Mouse (Mus musculus): ENCODE measurements at regions not wholly inside any gene's neighbourhood (a gene's known extent, or its start where the extent isn't known, plus 50 kb on each side); places are given as distances from the start of the nearest gene placed in this dataset.

DNA sequence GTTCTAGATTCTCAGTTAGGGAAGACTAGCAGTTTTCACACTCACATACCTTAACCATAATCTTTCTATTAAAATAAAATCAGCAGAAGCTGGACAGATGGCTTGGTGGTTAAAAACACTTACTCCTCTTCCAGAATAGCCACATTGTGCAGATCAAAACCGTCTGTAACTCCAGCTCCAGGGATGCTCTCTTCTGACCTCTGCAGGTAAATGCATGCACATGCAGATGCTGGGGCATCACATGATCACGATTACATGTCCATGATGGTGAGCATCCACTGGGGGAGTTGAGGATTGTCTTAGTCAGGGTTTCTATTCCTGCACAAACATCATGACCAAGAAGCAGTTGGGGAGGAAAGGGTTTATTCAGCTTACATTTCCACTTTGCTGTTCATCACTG lies 184.8 kb upstream of the Srrm4 start:
- Histone ChIP-seq H3K4me3 (ENCODE audit: low read depth, low read length) (no peak overlapping the region), H3K36me3 (ENCODE audit: control insufficient read depth, insufficient read depth, low read length) (no peaks in the 10 kb centered on the region), H3K9me3 (ENCODE audit: control insufficient read depth, low read length) (no peaks in the 10 kb centered on the region), H3K4me2 (ENCODE audit: low read depth) (no peak overlapping the region), H3K9ac (ENCODE audit: low read length) (no peak overlapping the region), H3K27me3 (ENCODE audit: control insufficient read depth, insufficient read depth, low read length) (no peaks in the 10 kb centered on the region), H3K4me1 (ENCODE audit: control insufficient read depth, insufficient read depth, low read length) (no peaks in the 10 kb centered on the region), H3K27ac (ENCODE audit: low read depth, low read length) (no peak overlapping the region)
- ATAC-seq (ENCODE audit: insufficient read depth, low FRiP score, low TSS enrichment) (no peak), DNase-seq (ENCODE audit: low spot score) (no peak)
- WGBS, result 46% methylated on average over 2 of the region's 2 CpGs

DNA sequence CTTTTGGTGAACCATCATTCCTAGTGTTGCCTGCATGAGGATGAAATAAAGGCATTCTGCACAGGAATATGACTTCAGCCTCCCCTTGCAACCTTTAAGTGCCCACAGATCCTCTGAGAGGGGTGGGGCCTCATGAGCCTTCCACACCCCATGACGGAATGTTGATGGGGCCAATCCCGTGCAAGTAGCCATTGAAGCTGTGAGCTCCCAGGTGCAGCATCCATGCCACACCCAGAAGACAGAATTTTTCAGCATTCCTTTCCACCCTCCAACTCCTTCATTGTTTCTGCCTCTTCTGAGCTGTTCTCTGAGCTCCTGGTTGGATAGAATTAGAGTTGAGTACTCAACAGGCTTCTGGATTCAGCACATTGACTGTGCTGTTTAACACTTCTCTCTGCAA lies 174.6 kb upstream of the Srrm4 start:
- no peak overlapping the region for H3K4me3 ChIP-seq (ENCODE audit: low read depth, low read length)
- no peak overlapping the region for H3K27ac ChIP-seq (ENCODE audit: low read depth, low read length)
- no peaks in the 10 kb centered on the region for H3K4me1 ChIP-seq (ENCODE audit: control insufficient read depth, insufficient read depth, low read length)
- no peak overlapping the region for H3K9ac ChIP-seq (ENCODE audit: low read length)
- 91% methylated on average over 2 of the region's 2 CpGs for WGBS
- no peak for ATAC-seq (ENCODE audit: insufficient read depth, low FRiP score, low TSS enrichment)
- DNase-seq (ENCODE audit: low spot score), result no peak
- H3K9me3 ChIP-seq (ENCODE audit: control insufficient read depth, low read length), result no peaks in the 10 kb centered on the region
- no peaks in the 10 kb centered on the region for H3K27me3 ChIP-seq (ENCODE audit: control insufficient read depth, insufficient read depth, low read length)
- no peak overlapping the region for H3K4me2 ChIP-seq (ENCODE audit: low read depth)
- no peaks in the 10 kb centered on the region for H3K36me3 ChIP-seq (ENCODE audit: control insufficient read depth, insufficient read depth, low read length)

DNA sequence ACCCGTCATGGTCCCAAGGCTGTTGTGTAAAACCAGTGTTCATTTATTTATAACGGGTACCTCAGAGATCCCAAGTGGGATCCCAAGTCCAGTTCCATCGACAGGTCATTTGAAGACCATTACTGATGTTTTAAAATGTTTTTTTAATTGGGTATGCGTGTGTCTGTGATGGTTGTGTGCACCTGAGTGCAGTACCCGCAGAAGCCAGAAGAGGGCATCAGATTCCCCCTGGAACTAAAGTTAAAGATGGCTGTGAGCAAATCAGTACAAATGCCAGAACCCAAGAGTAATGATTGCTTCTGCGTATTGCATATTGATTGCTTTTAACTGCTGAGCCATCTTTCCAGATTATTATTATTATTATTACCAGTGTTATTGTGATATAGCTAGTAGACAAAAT lies 169.7 kb upstream of the Srrm4 start:
- no peaks in the 10 kb centered on the region for H3K36me3 ChIP-seq (ENCODE audit: control insufficient read depth, insufficient read depth, low read length)
- DNase-seq (ENCODE audit: low spot score) (no peak), ATAC-seq (ENCODE audit: insufficient read depth, low FRiP score, low TSS enrichment) (no peak)
- no peaks in the 10 kb centered on the region for H3K9me3 ChIP-seq (ENCODE audit: control insufficient read depth, low read length)
- H3K4me1 ChIP-seq (ENCODE audit: control insufficient read depth, insufficient read depth, low read length), result no peaks in the 10 kb centered on the region
- no peak overlapping the region for H3K4me2 ChIP-seq (ENCODE audit: low read depth)
- H3K27me3 ChIP-seq (ENCODE audit: control insufficient read depth, insufficient read depth, low read length), result no peaks in the 10 kb centered on the region
- no peak overlapping the region for H3K9ac ChIP-seq (ENCODE audit: low read length)
- no peak overlapping the region for H3K27ac ChIP-seq (ENCODE audit: low read depth, low read length)
- no peak overlapping the region for H3K4me3 ChIP-seq (ENCODE audit: low read depth, low read length)
- WGBS, result 93% methylated on average over 6 of the region's 6 CpGs

DNA sequence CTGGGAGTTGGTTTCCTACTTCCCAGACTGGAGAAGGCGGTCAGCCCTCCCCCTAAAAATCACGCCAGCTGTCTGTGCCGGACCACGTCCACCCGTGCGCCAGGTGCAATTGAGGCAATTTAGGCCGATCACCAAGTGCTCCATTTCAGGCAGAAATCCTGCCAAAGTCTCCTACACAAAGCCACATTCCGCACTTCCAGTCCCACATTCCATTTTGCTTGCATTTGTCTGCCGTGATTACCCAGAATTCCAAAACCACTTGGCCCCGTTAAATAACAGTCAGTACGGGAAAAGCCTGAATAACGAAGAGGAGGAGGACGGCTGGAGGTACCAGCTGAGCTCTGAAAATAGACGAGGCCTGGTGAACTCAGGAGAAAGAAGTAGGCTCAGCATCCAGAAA lies 167.1 kb upstream of the Srrm4 start:
- Histone ChIP-seq H3K4me3 (ENCODE audit: low read depth, low read length) (no peak overlapping the region), H3K4me1 (ENCODE audit: control insufficient read depth, insufficient read depth, low read length) (no peaks in the 10 kb centered on the region), H3K27ac (ENCODE audit: low read depth, low read length) (no peak overlapping the region), H3K36me3 (ENCODE audit: control insufficient read depth, insufficient read depth, low read length) (no peaks in the 10 kb centered on the region), H3K9ac (ENCODE audit: low read length) (no peak overlapping the region), H3K27me3 (ENCODE audit: control insufficient read depth, insufficient read depth, low read length) (no peaks in the 10 kb centered on the region), H3K4me2 (ENCODE audit: low read depth) (no peak overlapping the region), H3K9me3 (ENCODE audit: control insufficient read depth, low read length) (no peaks in the 10 kb centered on the region)
- WGBS, result 49% methylated on average over 14 of the region's 14 CpGs
- ATAC-seq (ENCODE audit: insufficient read depth, low FRiP score, low TSS enrichment) (no peak), DNase-seq (ENCODE audit: low spot score) (no peak)

DNA sequence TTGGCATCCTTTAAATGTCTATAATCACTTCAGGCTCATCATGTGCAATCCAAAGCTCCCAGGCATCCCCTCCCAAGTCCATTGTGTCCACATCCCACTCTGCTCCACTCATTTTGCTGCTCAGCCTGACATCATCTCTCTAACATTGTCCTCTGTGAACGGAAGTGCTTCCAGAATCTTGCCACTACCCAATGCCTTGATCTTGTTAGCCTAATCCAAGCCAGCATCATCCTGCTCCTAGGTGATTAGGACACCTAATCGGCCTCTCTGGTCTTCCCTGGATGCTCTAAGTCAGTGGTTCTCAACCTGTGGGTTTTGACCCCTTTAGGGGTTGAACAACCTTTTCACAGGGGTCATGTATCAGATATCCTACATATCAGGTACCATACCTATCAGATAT lies 161.3 kb upstream of the Srrm4 start:
- H3K4me1 ChIP-seq (ENCODE audit: control insufficient read depth, insufficient read depth, low read length), result no peaks in the 10 kb centered on the region
- no peak overlapping the region for H3K4me3 ChIP-seq (ENCODE audit: low read depth, low read length)
- 85% methylated on average over 2 of the region's 2 CpGs for WGBS
- no peaks in the 10 kb centered on the region for H3K27me3 ChIP-seq (ENCODE audit: control insufficient read depth, insufficient read depth, low read length)
- no peaks in the 10 kb centered on the region for H3K9me3 ChIP-seq (ENCODE audit: control insufficient read depth, low read length)
- no peaks in the 10 kb centered on the region for H3K36me3 ChIP-seq (ENCODE audit: control insufficient read depth, insufficient read depth, low read length)
- no peak overlapping the region for H3K27ac ChIP-seq (ENCODE audit: low read depth, low read length)
- DNase-seq (ENCODE audit: low spot score), result no peak
- no peak for ATAC-seq (ENCODE audit: insufficient read depth, low FRiP score, low TSS enrichment)
- no peak overlapping the region for H3K4me2 ChIP-seq (ENCODE audit: low read depth)
- no peak overlapping the region for H3K9ac ChIP-seq (ENCODE audit: low read length)

DNA sequence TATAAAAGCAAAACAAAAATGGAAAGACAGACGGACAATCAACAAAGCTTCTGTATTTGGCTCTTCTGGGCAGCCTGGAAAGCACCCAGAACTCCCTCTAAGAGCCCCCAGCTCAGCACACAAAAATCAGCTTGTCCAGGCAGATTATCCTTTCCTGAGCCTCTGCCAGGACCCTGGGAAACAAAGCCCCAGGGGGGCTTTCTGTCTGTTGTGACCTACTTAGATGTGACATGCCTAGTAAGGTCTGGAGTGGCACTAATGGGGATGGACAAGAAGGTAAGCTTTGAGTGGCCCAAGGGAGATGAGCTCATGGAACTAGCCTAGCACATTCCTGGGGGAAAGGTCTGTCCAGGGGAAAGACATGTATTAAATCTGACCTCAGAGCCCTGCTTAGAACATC lies 160.5 kb upstream of the Srrm4 start:
- Histone ChIP-seq H3K27me3 (ENCODE audit: control insufficient read depth, insufficient read depth, low read length) (no peaks in the 10 kb centered on the region), H3K4me3 (ENCODE audit: low read depth, low read length) (no peak overlapping the region), H3K4me1 (ENCODE audit: control insufficient read depth, insufficient read depth, low read length) (no peaks in the 10 kb centered on the region), H3K27ac (ENCODE audit: low read depth, low read length) (no peak overlapping the region), H3K9me3 (ENCODE audit: control insufficient read depth, low read length) (no peaks in the 10 kb centered on the region), H3K36me3 (ENCODE audit: control insufficient read depth, insufficient read depth, low read length) (no peaks in the 10 kb centered on the region), H3K4me2 (ENCODE audit: low read depth) (no peak overlapping the region), H3K9ac (ENCODE audit: low read length) (no peak overlapping the region)
- no peak for ATAC-seq (ENCODE audit: insufficient read depth, low FRiP score, low TSS enrichment)
- no peak for DNase-seq (ENCODE audit: low spot score)
- 86% methylated on average over 1 of the region's 1 CpGs for WGBS

DNA sequence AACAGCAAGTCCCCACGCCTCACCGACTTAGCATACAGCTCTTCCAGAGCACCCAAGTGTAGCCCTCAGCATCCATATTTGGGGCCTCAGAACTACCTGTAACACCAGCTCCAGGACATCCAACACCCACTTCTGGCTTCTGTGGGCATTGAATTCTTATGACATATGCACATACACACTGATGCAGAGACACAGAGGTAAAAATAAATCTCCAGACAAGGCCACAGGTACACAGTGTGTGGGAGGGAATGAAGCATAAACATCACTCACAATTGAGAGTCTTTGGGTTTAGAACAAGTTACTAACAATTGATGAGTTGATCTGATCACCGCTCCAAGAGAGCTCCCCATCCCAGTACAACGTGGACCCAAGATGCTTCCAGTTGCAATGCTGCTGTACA lies 154.2 kb upstream of the Srrm4 start:
- 90% methylated on average over 4 of the region's 4 CpGs for WGBS
- no peak for DNase-seq (ENCODE audit: low spot score)

DNA sequence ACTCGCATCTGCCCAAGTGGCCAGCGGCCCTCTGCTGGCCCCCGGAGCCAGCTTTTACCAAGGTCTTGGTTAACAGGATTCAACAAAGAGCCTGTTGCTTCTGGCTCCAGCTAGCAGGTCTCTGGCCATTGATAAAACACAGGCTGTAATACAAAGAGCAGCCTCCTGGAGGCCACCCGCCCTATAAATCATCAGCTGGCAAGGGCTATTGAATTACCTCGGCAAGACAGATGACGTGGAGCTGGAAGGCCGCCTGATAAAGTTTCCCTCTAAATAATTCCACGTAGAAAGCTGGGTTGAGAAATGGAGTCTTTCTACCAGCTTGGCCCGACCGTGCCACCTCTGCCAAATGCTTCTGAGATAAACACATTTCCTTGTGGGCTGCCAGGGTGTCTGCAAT lies 152.8 kb upstream of the Srrm4 start:
- no peak overlapping the region for H3K9ac ChIP-seq (ENCODE audit: low read length)
- H3K27ac ChIP-seq (ENCODE audit: low read depth, low read length), result no peak overlapping the region
- no peaks in the 10 kb centered on the region for H3K27me3 ChIP-seq (ENCODE audit: control insufficient read depth, insufficient read depth, low read length)
- H3K9me3 ChIP-seq (ENCODE audit: control insufficient read depth, low read length), result no peaks in the 10 kb centered on the region
- ATAC-seq (ENCODE audit: insufficient read depth, low FRiP score, low TSS enrichment) (no peak), DNase-seq (ENCODE audit: low spot score) (peak; percentile 56)
- WGBS, result 27% methylated on average over 10 of the region's 10 CpGs
- no peak overlapping the region; the same call in 1 of the 2 replicates for H3K4me2 ChIP-seq (ENCODE audit: low read depth)
- H3K36me3 ChIP-seq (ENCODE audit: control insufficient read depth, insufficient read depth, low read length), result no peaks in the 10 kb centered on the region
- H3K4me1 ChIP-seq (ENCODE audit: control insufficient read depth, insufficient read depth, low read length), result peaks cover 8% of the 10 kb centered on the region
- no peak overlapping the region for H3K4me3 ChIP-seq (ENCODE audit: low read depth, low read length)

More for the DNA sequence above, 154.2 kb upstream of the Srrm4 start:
- no peak overlapping the region for H3K4me2 ChIP-seq (ENCODE audit: low read depth)
- H3K36me3 ChIP-seq (ENCODE audit: control insufficient read depth, insufficient read depth, low read length), result no peaks in the 10 kb centered on the region
- no peak overlapping the region for H3K9ac ChIP-seq (ENCODE audit: low read length)
- no peak for ATAC-seq (ENCODE audit: insufficient read depth, low FRiP score, low TSS enrichment)
- no peak overlapping the region for H3K27ac ChIP-seq (ENCODE audit: low read depth, low read length)
- no peak overlapping the region for H3K4me3 ChIP-seq (ENCODE audit: low read depth, low read length)
- no peaks in the 10 kb centered on the region for H3K27me3 ChIP-seq (ENCODE audit: control insufficient read depth, insufficient read depth, low read length)
- H3K9me3 ChIP-seq (ENCODE audit: control insufficient read depth, low read length), result no peaks in the 10 kb centered on the region
- peaks cover 8% of the 10 kb centered on the region for H3K4me1 ChIP-seq (ENCODE audit: control insufficient read depth, insufficient read depth, low read length)

DNA sequence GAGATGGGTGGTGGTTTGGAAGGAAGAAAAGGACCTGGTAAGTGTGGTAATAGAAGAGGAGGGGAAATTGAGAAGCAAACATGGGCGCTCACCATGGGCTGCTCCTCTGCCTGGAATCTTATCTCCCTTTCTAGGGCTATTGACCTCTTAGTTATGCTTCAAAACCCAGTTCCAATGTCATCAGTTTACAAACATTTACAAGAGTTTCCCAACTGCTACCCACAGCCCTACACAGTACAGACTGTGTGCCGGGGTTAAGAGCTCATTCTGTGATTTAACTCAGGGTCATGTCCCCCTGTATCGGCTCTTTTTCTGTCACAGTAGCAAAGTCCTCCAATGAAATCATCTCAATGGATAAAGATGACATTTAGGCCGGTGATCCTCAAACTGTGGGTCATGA lies 144.0 kb upstream of the Srrm4 start:
- 86% methylated on average over 4 of the region's 4 CpGs for WGBS
- no peaks in the 10 kb centered on the region for H3K9me3 ChIP-seq (ENCODE audit: control insufficient read depth, low read length)
- H3K4me1 ChIP-seq (ENCODE audit: control insufficient read depth, insufficient read depth, low read length), result no peaks in the 10 kb centered on the region

More for the DNA sequence above, 144.0 kb upstream of the Srrm4 start:
- no peak overlapping the region for H3K27ac ChIP-seq (ENCODE audit: low read depth, low read length)
- no peak overlapping the region for H3K4me3 ChIP-seq (ENCODE audit: low read depth, low read length)
- no peaks in the 10 kb centered on the region for H3K27me3 ChIP-seq (ENCODE audit: control insufficient read depth, insufficient read depth, low read length)
- H3K9ac ChIP-seq (ENCODE audit: low read length), result no peak overlapping the region
- DNase-seq (ENCODE audit: low spot score) (no peak), ATAC-seq (ENCODE audit: insufficient read depth, low FRiP score, low TSS enrichment) (no peak)
- no peak overlapping the region for H3K4me2 ChIP-seq (ENCODE audit: low read depth)
- H3K36me3 ChIP-seq (ENCODE audit: control insufficient read depth, insufficient read depth, low read length), result no peaks in the 10 kb centered on the region
